Mouse (Mus musculus) cortical plate, adult 2 months (tissue): ENCODE measurements around the gene Mansc4. TPM values are rescaled to one million over a fixed set of nuclear protein-coding genes. Genes with fewer than 3 reads are reported as not detected.

Source experiments
- H3K27ac ChIP-seq: fragments of 200-500 bp; 2 replicates; pipeline ENCODE4 v1.5.1; 2012; ENCODE audit warnings: low read length, control low read depth, inconsistent platforms; ENCODE audit not compliant: insufficient read depth
- H3K4me1 ChIP-seq: fragments of 200-500 bp; 2 replicates; pipeline ENCODE4 v1.6.1; 2011; ENCODE audit warnings: low read length; ENCODE audit not compliant: control insufficient read depth, insufficient read depth
- H3K4me3 ChIP-seq: fragments of 200-500 bp; 2 replicates; pipeline ENCODE4 v1.5.1; 2011; ENCODE audit warnings: mild to moderate bottlenecking, low read length, control low read depth; ENCODE audit not compliant: insufficient read depth
- CTCF ChIP-seq: fragments of 200-500 bp; IDR thresholded peaks from 2 replicates; pipeline ENCODE4 v1.5.1; 2011; ENCODE audit warnings: mild to moderate bottlenecking, control low read depth, low read length; ENCODE audit not compliant: insufficient read depth; ENCODE audit errors: extremely low read depth
- POLR2A ChIP-seq: fragments of 200-500 bp; IDR thresholded peaks from 2 replicates; pipeline ENCODE4 v1.6.1; 2011; ENCODE audit warnings: mild to moderate bottlenecking, low read length, control low read depth; ENCODE audit not compliant: insufficient read depth; ENCODE audit errors: extremely low read depth
- polyA plus RNA-seq: library from polyadenylated mRNA; depleted of rRNA; stranded (reverse); fragments of >200 nt; gene quantifications from 2 replicates; pipeline ENCODE4 v1.2.3, GENCODE M21; 2012

Gene Mansc4
- polyA plus RNA-seq, 1 experiment = 0.42 TPM

DNA sequence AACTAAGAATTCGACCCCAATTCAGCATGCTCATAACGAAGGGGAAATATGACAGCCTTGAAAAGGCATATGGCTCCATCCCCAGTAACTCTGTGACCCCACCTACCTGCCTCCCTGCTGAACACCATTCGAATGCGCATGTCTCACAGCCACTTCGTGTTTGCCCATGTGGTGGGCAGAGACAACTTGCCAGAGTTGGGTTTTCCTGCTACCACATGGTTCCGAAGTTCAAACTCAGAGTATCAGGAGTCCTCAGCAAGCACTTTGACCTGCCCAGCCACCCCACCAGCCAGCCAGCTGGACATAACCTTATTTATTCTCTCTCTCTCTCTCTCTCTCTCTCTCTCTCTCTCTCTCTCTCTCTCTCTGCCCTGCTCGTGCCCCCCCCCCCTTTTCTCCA, 904 bp upstream of the Mansc4 start:
- Histone ChIP-seq H3K27ac (no peak overlapping the region), H3K4me1 (peaks cover 2% of the 10 kb centered on the region; the same call in 1 of the 2 replicates), H3K4me3 (no peak overlapping the region)
- TF ChIP-seq POLR2A (no peak), CTCF (no peak)

DNA sequence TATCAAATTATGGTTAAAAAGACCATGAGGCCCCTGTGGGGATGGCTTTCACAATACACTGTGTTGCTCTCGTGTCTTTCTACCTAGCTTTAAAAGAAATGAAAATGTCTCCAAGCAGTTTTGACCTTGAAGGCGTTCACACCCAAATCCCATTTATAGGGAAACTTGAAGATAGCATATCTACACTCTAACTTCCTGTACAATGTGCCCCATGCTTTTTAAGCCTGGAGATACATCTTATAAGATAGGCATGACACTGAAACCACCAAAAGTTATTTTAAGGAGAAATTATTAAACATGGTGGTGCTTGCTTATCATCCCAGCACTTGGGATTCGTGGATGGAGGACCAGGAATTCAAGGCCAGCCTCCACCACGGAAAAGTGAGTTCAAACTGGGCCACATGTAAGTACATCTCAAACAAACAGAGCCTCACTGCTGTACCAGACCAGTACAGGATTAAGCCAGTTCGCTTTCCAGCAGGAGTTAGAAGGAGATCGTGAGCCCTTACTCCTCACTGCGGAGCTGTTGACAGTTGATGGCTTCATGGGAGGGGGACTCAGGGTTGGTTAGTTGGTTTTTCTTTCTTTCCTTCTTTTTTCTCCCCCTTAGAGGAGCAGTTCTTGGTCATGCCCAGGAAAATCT, 1.3 kb downstream of the Mansc4 start:
- H3K4me1 ChIP-seq = no peaks in the 10 kb centered on the region
- TF ChIP-seq POLR2A (no peak), CTCF (no peak)
- no peak overlapping the region for H3K4me3 ChIP-seq
- H3K27ac ChIP-seq = no peak overlapping the region

DNA sequence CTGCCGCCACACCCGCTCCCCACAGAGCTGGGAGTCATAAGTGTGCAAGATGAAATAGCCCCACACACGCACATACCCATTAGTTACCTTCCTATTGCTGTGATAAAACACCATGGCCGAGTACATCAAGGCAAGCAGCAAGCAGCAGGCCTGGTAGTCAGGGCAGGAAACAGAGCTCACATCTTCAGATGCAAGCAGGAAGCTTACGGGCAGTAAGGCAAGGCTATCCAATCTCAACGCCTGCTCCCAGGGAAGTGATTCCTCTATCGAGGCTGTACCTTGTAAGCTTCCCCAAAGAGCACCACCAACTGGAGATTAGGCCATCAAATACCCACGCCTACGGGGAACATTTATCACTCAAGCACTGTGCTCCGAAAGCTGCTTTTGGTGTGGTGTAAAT, 6.9 kb downstream of the Mansc4 start:
- Histone ChIP-seq H3K4me3 (no peak overlapping the region), H3K27ac (no peak overlapping the region), H3K4me1 (no peaks in the 10 kb centered on the region)
- TF ChIP-seq CTCF (no peak), POLR2A (no peak)

DNA sequence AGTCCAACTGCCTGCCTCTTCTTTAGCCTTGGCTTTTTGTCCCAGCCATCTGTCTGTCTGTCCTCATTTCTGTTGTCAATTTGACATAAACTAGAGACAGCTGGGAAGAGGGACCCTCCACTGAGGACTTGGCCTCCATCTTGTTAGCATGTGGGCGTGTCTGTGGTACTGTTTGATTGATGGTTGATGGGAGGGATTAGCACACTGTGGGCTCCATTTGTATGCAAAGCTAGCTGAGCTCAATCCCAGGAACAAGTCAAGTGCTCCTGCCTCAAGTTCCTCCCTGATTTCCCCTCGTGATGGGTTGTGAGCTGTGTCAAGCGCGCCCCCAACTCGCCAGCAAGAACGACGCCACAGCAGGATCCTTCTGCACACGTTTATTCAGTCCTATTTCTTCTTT, 10.0 kb downstream of the Mansc4 start:
- H3K27ac ChIP-seq = no peak overlapping the region
- TF ChIP-seq POLR2A (no peak), CTCF (no peak)
- no peaks in the 10 kb centered on the region for H3K4me1 ChIP-seq
- H3K4me3 ChIP-seq = no peak overlapping the region

DNA sequence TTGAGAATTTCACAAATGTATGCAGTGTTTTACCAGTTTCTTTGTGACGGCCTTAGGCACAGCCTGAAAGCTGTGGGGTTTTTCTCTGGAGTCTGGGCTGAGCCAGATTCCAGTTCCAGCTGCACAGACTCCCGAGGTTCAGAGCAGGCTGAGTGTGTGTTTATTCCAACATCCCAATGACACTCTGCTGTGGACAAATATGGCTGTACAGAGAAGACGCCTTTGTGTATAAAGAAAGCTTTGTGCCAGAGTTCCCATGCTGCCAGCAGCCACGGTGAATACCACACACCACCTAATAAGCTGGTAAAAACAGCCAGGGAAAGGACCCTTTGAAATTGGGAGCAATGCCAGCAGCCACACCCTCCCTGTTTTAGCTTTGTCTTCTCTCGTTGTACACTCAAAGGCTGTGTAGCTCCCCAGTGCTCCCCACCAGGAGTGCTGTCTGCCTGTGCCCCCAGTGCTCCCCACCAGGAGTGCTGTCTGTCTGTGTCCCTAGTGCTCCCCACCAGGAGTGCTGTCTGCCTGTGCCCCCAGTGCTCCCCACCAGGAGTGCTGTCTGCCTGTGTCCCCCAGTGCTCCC, 10.9 kb downstream of the Mansc4 start:
- no peak overlapping the region for H3K27ac ChIP-seq
- no peaks in the 10 kb centered on the region for H3K4me1 ChIP-seq
- H3K4me3 ChIP-seq = no peak overlapping the region
- TF ChIP-seq POLR2A (no peak), CTCF (no peak)

DNA sequence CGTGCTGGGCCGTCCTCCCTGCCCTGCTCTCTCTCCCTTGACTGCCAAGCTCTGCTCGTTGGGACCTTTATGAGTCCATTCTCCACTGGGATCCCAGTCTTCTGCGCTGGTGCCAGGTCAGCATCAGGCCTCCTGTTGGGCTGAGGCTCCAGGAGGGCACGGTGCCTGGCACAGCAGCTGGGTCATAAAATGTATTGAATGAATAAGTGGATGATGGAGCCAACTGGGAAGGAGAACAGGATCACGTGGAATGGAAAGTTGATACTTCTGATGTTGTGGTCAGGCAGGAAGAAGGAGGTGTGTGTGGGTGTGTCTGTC, 21.9 kb downstream of the Mansc4 start:
- no peaks in the 10 kb centered on the region; the same call in 1 of the 2 replicates for H3K4me1 ChIP-seq
- H3K4me3 ChIP-seq = no peak overlapping the region
- TF ChIP-seq POLR2A (no peak), CTCF (no peak)
- no peak overlapping the region for H3K27ac ChIP-seq

DNA sequence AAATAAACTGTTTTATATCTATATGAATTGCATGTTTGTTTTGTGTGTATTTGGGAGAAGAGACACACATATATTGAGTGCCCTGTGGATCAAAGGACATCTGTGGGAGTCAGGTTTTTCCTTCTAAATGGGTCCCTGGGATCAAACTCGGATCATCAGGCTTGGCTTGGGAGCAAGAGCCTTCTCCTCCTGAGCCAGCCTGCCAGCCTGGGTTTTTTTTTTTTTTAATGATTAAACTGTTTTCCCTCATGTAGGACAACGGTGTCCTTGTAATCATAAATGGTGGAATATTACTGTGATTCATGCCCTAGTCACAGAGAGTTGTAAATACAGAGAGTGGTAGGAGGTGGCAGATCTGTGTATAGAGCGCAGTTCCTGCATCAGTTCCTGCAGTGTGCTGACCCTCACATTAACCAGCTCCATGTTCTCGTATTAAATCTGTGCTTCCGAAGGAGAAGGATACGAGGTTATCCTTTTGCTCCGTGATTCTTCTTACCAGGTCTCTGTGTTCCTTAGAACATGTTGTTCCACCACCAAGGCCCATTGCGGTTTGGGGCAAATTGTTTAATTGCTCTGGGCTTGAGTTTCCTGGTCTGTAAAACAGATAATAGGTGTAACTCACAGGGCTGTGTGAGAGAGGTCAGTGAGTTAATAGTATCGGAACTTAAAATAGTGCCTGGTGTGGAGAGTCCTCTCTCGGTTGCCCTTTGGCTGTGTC, 22.4 kb downstream of the Mansc4 start:
- no peaks in the 10 kb centered on the region; the same call in 1 of the 2 replicates for H3K4me1 ChIP-seq
- TF ChIP-seq CTCF = no peak
- TF ChIP-seq POLR2A = no peak
- H3K4me3 ChIP-seq = no peak overlapping the region
- H3K27ac ChIP-seq = no peak overlapping the region

DNA sequence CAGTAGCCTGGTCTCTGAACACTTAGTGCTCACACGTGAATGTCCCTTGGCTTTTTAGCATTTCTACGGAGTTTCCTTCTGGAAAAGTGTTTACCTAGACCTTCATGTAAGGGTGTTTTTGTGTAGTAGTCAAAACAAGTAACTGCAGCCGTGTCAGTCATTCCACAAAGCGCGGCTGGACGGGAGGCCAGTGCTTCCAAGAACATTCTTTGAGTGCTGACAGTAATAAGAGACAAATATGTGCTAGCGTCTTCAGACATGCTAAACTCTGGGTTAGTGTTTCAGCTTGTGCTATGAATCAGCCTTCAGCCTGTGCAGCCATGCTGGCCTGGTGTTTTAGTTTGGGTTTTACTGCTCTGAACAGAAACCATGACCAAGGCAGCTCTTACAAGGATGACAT, 24.1 kb downstream of the Mansc4 start:
- TF ChIP-seq POLR2A = no peak
- no peak for TF ChIP-seq CTCF
- Histone ChIP-seq H3K27ac (no peak overlapping the region), H3K4me1 (no peaks in the 10 kb centered on the region; the same call in 1 of the 2 replicates), H3K4me3 (no peak overlapping the region)

DNA sequence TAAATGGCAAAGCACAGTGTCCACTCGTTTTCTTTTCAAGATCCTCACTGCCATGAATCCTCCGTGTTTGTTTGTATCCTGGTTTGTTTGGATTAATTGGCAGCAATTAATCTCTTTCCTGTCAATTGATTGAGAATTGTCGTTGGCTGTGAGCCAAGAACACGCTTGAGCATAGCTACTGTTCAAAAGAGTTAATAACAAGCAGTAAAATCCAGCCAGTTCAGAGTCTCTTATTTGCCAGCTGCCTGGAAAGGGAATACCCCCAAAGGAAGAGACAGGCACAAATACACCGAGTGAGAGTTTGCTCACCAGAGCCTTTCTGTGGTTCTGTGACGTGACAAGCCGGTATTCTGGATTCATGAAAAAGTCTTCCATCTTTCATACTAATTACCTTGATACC, 24.8 kb downstream of the Mansc4 start:
- Histone ChIP-seq H3K27ac (no peak overlapping the region), H3K4me1 (no peaks in the 10 kb centered on the region; the same call in 1 of the 2 replicates), H3K4me3 (no peak overlapping the region)
- TF ChIP-seq POLR2A = no peak
- TF ChIP-seq CTCF = no peak

DNA sequence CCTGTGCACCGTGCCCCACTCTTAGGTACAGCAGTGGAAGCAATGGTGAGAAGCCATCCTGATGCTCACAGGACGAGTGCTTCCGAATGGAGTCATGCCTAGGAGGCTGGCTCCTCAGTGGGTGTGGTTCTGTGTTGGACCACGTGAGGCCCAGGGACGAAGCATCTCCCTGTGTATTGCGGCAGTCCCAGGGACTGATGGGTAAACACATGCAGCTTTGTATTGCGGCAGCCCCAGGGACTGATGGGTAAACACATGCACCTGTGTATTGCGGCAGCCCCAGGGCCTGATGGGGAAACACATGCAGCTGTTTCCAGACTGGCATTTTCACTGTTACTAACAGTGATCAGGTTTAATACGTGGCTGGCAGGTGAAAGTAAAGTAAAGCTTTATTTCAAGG, 25.2 kb downstream of the Mansc4 start:
- Histone ChIP-seq H3K27ac (no peak overlapping the region), H3K4me3 (no peak overlapping the region), H3K4me1 (no peaks in the 10 kb centered on the region; the same call in 1 of the 2 replicates)
- TF ChIP-seq POLR2A (no peak), CTCF (no peak)
